Mouse (Mus musculus): ENCODE results near the gene Efemp1. TPM values are rescaled to one million over a fixed set of nuclear protein-coding genes. Genes with fewer than 3 reads are reported as not detected.
A peak's percentile ranks its signal among the peaks of the same experiment; 100 is the strongest.

The Efemp1 gene
- polyA plus RNA-seq, 1 experiment from 2014 or later = 0.68 TPM

DNA sequence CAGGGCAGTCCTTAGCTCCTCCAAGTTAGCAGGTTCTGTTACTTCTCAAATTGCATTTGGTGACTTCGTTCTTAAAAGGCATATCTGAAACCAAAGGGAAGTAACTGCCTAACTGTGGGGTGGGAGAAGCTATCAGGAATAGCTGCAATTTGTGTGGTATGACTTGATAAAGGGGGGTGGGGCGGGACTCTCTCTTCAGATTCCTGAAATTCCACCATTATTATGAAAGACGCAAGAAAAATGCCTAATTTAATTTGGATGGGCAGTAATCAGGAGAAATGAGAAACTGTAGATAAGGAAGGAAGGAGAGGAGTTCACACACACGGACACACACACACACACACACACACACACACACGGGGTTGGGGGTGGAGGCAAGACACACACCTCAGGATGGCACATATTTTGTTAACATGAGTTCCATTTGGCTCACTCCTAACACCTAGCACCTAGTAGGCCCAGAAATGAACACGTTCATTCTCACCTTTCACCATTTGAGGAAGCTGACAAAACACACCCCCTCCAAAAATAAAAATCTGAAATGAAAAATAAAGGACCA, 564 bp upstream of the Efemp1 start:
- no peak for ATAC-seq
- ChIA-PET POLR2A (interaction anchor here (1.5 kb wide), 1 partner anchor 16 kb away, joined by 8 read pairs; no protein-coding TSS in a partner anchor), CTCF (interaction anchor here (1.2 to 1.4 kb wide), 4 partner anchors 12 to 44 kb away, joined by 3 to 5 read pairs (median 3); no protein-coding TSS in a partner anchor)
- no peak for DNase-seq (ENCODE audit: low read depth, low spot score)
- in situ Hi-C loops (cut with MboI; ENCODE audit: low pct_unique_long_range_greater_than_20kb) = no loop called here
- H3K27me3 ChIP-seq = no peaks in the 10 kb centered on the region
- no peak for TF ChIP-seq CTCF (IDR thresholded peaks at IDR 0.05)

DNA sequence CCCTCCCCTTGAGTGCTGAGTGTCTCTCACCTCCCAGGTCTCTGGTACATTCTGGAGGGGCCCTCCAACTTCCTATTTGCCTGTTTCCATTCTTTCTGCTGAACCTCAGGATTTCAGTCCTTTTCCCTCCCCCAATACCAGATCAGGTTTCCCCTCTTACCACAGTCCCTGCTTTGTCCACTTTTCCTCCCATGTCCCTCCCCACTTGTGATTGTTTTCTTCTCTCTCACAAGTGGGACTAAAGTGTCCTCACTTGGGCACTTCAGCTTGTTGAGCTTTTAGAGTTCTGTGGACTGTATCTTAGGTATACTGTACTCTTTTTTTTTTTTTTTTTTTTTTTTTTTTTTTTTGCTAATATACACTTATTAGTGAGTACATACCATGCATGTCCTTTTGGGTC, 6.1 kb downstream of the Efemp1 start:
- in situ Hi-C loops (cut with MboI; ENCODE audit: low pct_unique_long_range_greater_than_20kb) = no loop called here
- CTCF ChIA-PET = no interaction called here
- POLR2A ChIA-PET = no interaction called here
- DNase-seq (ENCODE audit: low read depth, low spot score) (no peak), ATAC-seq (no peak)
- no peaks in the 10 kb centered on the region for H3K27me3 ChIP-seq
- TF ChIP-seq CTCF (IDR thresholded peaks at IDR 0.05) = no peak

DNA sequence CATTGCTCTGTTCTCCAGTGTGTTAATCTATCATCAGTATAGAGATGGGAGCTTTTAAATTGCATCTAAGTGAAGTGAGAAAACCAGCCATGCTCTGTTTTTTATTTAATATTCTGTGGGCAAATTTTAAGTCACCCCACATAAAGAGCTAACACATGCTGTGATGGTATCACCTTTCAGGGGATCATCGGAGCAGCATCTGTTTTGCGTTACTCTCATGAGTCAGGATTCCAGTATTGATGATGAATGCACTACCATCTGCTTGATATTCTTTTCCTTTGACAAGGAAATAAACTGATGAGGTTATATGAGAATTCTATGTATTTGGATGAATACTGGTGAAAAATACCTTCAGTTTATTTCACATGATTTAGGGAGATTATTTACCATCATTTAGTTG, 16.1 kb downstream of the Efemp1 start:
- in situ Hi-C loops (cut with MboI; ENCODE audit: low pct_unique_long_range_greater_than_20kb) = no loop called here
- ATAC-seq = no peak
- ChIA-PET POLR2A (no interaction called here), CTCF (interaction anchor here (1.6 to 5.2 kb wide), 3 partner anchors 12 to 17 kb away, joined by 5 to 27 read pairs (median 6); no protein-coding TSS in a partner anchor)
- no peaks in the 10 kb centered on the region for H3K27me3 ChIP-seq
- TF ChIP-seq CTCF (IDR thresholded peaks at IDR 0.05) = no peak
- no peak for DNase-seq (ENCODE audit: low read depth, low spot score)

DNA sequence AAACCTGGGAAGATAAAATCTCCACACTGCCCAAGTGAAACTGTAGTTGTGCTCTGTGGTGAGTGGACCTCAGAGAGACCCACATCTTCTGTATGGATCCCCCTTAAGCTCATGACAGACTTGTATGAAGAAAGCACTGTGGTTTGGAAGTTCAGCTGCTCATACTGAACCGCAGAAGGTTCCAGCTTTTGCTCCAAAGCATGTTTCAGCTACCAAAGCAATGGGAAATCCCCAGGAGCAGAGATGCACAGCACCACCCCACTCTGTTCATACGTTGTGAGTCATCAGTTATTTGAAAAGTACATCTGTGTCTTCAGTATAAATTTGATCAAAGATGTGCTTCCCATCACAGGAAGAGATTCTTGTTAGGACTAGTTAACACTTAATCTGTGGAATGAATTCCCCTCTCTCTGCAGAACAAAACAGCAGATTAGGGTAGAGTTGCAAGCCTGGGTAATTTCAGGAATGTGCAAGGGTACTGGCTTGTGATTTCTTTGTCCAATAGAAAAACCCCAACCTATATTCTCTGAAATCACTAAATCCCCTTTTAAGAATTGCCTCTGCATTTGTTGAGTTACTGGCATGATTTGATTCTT, 28.5 kb downstream of the Efemp1 start:
- no peaks in the 10 kb centered on the region for H3K27me3 ChIP-seq
- in situ Hi-C loops (cut with MboI; ENCODE audit: low pct_unique_long_range_greater_than_20kb) = loop anchor here (10.0 kb wide), 1 partner anchor 47 kb away; no protein-coding TSS in a partner anchor
- no peak for DNase-seq (ENCODE audit: low read depth, low spot score)
- ATAC-seq = no peak
- no peak for TF ChIP-seq CTCF (IDR thresholded peaks at IDR 0.05)
- ChIA-PET CTCF (interaction anchor here (0.6 to 4.1 kb wide), 3 partner anchors 12 to 52 kb away, joined by 3 to 27 read pairs (median 5); no protein-coding TSS in a partner anchor), POLR2A (no interaction called here)

DNA sequence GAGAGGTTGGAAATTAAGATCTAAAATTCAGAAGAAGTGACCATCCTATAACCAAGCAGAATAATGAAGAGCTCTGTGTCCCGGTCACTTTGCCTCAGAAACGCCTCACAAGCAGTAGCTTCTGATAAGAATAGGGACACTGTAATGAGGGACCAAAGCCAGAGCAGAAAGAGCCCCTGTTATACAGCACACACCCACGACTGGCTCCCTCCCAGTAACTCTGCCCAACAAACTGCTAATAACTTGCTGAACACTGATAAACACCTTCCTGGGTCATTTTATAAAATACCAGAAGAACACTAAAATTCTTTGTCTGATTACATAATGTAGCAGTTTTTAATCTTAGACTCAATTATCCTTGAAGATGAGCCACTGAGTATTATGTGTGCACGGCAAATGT, 30.1 kb downstream of the Efemp1 start:
- ATAC-seq (no peak), DNase-seq (ENCODE audit: low read depth, low spot score) (no peak)
- in situ Hi-C loops (cut with MboI; ENCODE audit: low pct_unique_long_range_greater_than_20kb) = loop anchor here (10.0 kb wide), 1 partner anchor 48 kb away; no protein-coding TSS in a partner anchor
- POLR2A ChIA-PET = no interaction called here
- no peaks in the 10 kb centered on the region for H3K27me3 ChIP-seq
- CTCF ChIA-PET = interaction anchor here (4.1 kb wide), 1 partner anchor 14 kb away, joined by 27 read pairs; no protein-coding TSS in a partner anchor
- TF ChIP-seq CTCF (IDR thresholded peaks at IDR 0.05) = no peak

DNA sequence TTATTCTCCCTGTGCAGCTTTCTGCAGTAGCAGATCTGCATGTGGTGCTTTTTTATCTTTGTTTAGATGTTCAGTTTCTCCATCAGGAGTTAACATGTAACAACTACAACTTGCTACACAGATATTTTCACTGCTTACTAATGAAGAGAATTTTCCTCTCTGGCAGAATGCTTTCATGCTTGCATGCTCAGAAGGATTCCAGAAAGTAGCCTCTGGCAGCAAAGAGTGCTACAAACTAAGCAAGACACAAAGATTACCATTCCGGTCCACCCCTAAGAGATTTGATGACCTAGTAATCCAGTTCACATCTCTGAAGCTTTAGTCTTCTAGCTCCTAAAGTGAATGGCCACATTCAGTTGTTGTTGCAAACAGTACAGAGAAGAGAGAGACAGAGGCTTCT, 36.5 kb downstream of the Efemp1 start:
- ChIA-PET POLR2A (interaction anchor here (0.8 to 1.2 kb wide), 5 partner anchors 20 to 63 kb away, joined by 3 to 4 read pairs (median 3); no protein-coding TSS in a partner anchor), CTCF (interaction anchor here (1.3 to 2.2 kb wide), 3 partner anchors 16 to 81 kb away, joined by 3 to 12 read pairs (median 5); no protein-coding TSS in a partner anchor)
- peak; percentile 47 for DNase-seq (ENCODE audit: low read depth, low spot score)
- peak; percentile 91 for ATAC-seq
- in situ Hi-C loops (cut with MboI; ENCODE audit: low pct_unique_long_range_greater_than_20kb) = loop anchor here (10.0 kb wide), 1 partner anchor 55 kb away; no protein-coding TSS in a partner anchor
- H3K27me3 ChIP-seq = no peaks in the 10 kb centered on the region
- no peak for TF ChIP-seq CTCF (IDR thresholded peaks at IDR 0.05)

DNA sequence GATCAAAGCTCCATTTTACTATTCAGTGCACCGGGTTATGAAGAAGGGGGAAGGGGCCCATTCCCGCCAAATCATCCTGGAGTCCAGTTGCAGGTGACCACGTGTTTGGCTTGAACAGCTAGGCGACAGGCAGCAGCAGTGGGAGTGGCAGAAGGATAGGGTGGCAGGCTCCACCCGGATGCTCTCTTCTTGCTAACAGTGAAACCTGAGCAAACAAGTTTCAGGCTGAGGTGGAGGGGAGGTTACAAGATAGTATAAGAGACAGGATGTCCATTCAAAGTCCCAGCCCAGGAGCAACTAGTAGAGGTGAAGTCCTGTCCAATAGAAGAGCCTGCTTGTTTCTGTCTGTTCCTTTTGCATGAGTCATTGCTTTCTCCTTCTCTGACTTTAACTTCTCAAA, 38.5 kb downstream of the Efemp1 start:
- TF ChIP-seq CTCF (IDR thresholded peaks at IDR 0.05) = no peak
- ChIA-PET POLR2A (no interaction called here), CTCF (interaction anchor here (1.3 to 1.9 kb wide), 2 partner anchors 10 to 62 kb away, joined by 3 to 4 read pairs; no protein-coding TSS in a partner anchor)
- no peak for ATAC-seq
- in situ Hi-C loops (cut with MboI; ENCODE audit: low pct_unique_long_range_greater_than_20kb) = no loop called here
- no peak for DNase-seq (ENCODE audit: low read depth, low spot score)
- H3K27me3 ChIP-seq = no peaks in the 10 kb centered on the region

DNA sequence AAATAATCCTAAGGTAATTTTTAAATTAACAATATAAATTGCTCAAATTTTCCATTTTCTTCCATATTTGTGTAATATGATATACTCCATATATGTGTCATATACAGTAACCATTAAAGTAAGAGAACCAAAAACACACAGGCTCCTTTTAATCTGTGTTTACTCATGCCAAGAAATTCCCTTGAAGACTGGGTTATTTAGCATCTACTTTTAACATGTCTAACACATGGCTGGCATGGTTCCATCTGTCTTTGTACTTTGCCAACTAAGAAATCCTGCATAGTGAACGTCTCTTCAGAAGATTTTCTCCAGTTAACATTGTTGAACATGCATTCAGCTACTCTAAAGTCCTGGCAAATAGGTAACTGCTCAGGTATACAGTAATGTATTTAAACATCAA, 46.4 kb downstream of the Efemp1 start:
- DNase-seq (ENCODE audit: low read depth, low spot score) (no peak), ATAC-seq (no peak)
- no peaks in the 10 kb centered on the region for H3K27me3 ChIP-seq
- ChIA-PET CTCF (no interaction called here), POLR2A (no interaction called here)
- no peak for TF ChIP-seq CTCF (IDR thresholded peaks at IDR 0.05)
- in situ Hi-C loops (cut with MboI; ENCODE audit: low pct_unique_long_range_greater_than_20kb) = no loop called here

DNA sequence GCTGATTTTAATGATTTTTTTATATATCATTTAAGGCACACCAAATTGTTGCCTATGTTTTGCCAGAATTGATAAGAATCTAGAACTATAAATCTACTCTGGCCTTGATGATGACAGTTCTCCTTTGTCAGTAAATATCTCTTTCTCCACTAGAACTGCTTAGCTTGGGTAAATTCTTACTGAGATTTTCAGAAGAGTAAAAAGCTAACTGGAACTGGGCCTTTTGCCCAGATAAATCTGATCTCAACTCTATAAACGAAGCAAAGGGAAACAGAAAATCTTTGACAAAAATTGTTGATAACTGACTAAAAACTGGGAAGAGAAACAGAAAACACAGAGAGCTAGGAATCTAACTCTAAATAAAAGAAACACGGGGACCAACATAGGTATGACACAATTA, 51.6 kb downstream of the Efemp1 start:
- in situ Hi-C loops (cut with MboI; ENCODE audit: low pct_unique_long_range_greater_than_20kb) = loop anchor here (5.0 kb wide), 1 partner anchor 87 kb away; no protein-coding TSS in a partner anchor
- POLR2A ChIA-PET = interaction anchor here (1.0 kb wide), 1 partner anchor 137 kb away, joined by 5 read pairs; no protein-coding TSS in a partner anchor
- no peak for TF ChIP-seq CTCF (IDR thresholded peaks at IDR 0.05)
- no peak for ATAC-seq
- no peaks in the 10 kb centered on the region for H3K27me3 ChIP-seq
- DNase-seq (ENCODE audit: low read depth, low spot score) = no peak
- CTCF ChIA-PET = interaction anchor here (1.0 to 3.8 kb wide), 4 partner anchors 9 to 136 kb away, joined by 3 to 12 read pairs (median 4); no protein-coding TSS in a partner anchor

DNA sequence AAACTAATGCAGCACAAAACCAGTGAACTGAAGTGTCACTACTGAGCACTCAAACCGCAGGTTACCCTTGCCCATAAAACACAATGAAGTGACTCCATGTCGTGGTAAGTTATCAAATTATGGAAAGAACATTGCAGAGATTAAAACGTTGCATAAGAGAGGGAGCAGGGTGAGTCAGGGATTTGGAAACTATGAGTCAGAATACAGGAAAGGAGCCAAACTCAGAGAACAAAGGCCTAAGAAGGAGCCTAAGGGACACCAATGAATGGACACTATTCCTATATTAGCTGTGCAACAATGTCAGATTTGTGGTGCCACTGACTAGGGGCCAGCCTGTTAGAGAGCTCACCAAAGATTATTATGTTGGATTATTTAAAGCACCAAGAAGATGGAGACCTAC, 53.3 kb downstream of the Efemp1 start:
- peak; percentile 90 for DNase-seq (ENCODE audit: low read depth, low spot score)
- H3K27me3 ChIP-seq = no peaks in the 10 kb centered on the region
- TF ChIP-seq CTCF (IDR thresholded peaks at IDR 0.05) = peak; percentile 6
- in situ Hi-C loops (cut with MboI; ENCODE audit: low pct_unique_long_range_greater_than_20kb) = no loop called here
- POLR2A ChIA-PET = interaction anchor here (0.6 to 1.2 kb wide), 2 partner anchors 17 to 73 kb away, joined by 3 to 6 read pairs; no protein-coding TSS in a partner anchor
- CTCF ChIA-PET = interaction anchor here (0.7 to 3.8 kb wide), 7 partner anchors 16 to 173 kb away, joined by 3 to 12 read pairs (median 5); no protein-coding TSS in a partner anchor
- ATAC-seq = peak; percentile 54

All from Patski (cell line).